Mouse (Mus musculus) left cerebral cortex, postnatal 25 days (tissue): ENCODE measurements around the gene Klhl4. TPM values are rescaled to one million over a fixed set of nuclear protein-coding genes. Genes with fewer than 3 reads are reported as not detected.

Source experiments
- DNase-seq, 2 experiments: peaks; one replicate each; pipeline ENCODE4 v3.0.0; 2022; ENCODE audit warnings: low spot score in 2 of 2, mixed read lengths in 1 of 2
- intact Hi-C: fragments of 180-260 bp; cut with DNase I; formaldehyde crosslinking; loops from one replicate; pipeline ENCODE4 v1.15.1; 2025
- total RNA-seq, 2 experiments: library from RNA; stranded (reverse); gene quantifications; 2 replicates each; pipeline ENCODE4 v1.2.3; 2021

Klhl4 gene
- 1 to 10 TPM; 8.9 to 10.0 TPM for total RNA-seq

- peak; percentile 23 to 52 for DNase-seq
- intact Hi-C loops = no loop called here
These were observed at the start of gene Klhl4 for GRCm38 (mm10) chrX:114473782-114474731. Klhl4 (plus strand) TSS chrX:114474333.

- DNase-seq = no peak
- intact Hi-C loops = no loop called here
These were observed 10.0 kb downstream of the Klhl4 start for GRCm38 (mm10) chrX:114484153-114484552.

GRCm38 (mm10) chrX:114486691-114487090, 12.6 kb downstream of the Klhl4 start:
- intact Hi-C loops = no loop called here
- DNase-seq = no peak

- intact Hi-C loops = loop anchor here (1.0 to 10.0 kb wide), 2 partner anchors 234 to 1603 kb away; no protein-coding TSS in a partner anchor
- DNase-seq = peak; percentile 6 to 26
These were observed 84.0 kb downstream of the Klhl4 start for GRCm38 (mm10) chrX:114558141-114558540.

- peak; percentile 3 to 33 for DNase-seq
- intact Hi-C loops = no loop called here
These were observed 108.2 kb downstream of the Klhl4 start for GRCm38 (mm10) chrX:114582311-114582710.
